Mouse (Mus musculus) layer of hippocampus, postnatal 25 days (tissue): Measurements from ENCODE around the gene Klhl5. TPM values are rescaled to one million over a fixed set of nuclear protein-coding genes. Genes with fewer than 3 reads are reported as not detected.

Source experiments
- DNase-seq, 2 experiments: peaks; one replicate each; pipeline ENCODE4 v3.0.0; 2022; ENCODE audit warnings: mixed read lengths in 2 of 2, low spot score in 1 of 2; ENCODE audit errors: extremely low spot score in 1 of 2
- total RNA-seq, 2 experiments: library from RNA; stranded (reverse); gene quantifications; 2 replicates each; pipeline ENCODE4 v1.2.3; 2021

Klhl5 gene
- total RNA-seq, 2 experiments from 2014 or later: 63.6 to 69.3 TPM

- DNase-seq: no peak
These were observed 74.4 kb downstream of the Klhl5 start for GRCm38 (mm10) chr5:65181794-65182169.

GRCm38 (mm10) chr5:65182268-65182667, 74.9 kb downstream of the Klhl5 start:
- no peak for DNase-seq

GRCm38 (mm10) chr5:65191601-65192000, 84.3 kb downstream of the Klhl5 start:
- no peak for DNase-seq

GRCm38 (mm10) chr5:65194441-65194840, 87.1 kb downstream of the Klhl5 start:
- DNase-seq: no peak

- DNase-seq: peak; percentile 90 to 96
These were observed 92.2 kb downstream of the Klhl5 start, which contains the start of gene Wdr19 for GRCm38 (mm10) chr5:65199346-65200128. Gene Wdr19, plus strand, starts transcription at chr5:65199696.

- no peak for DNase-seq
These were observed 97.4 kb downstream of the Klhl5 start for GRCm38 (mm10) chr5:65204726-65205125.

- peak in 1 of 2 experiments; percentile 44 for DNase-seq
These were observed 106.0 kb downstream of the Klhl5 start for GRCm38 (mm10) chr5:65213321-65213720.

Other genes with a start within 250 kb of the Klhl5 start
- gene Tlr1, start 174.0 kb upstream of the Klhl5 start, total RNA-seq: under 1 TPM; 0.26 to 0.32 TPM
- gene Tlr6, start 147.4 kb upstream of the Klhl5 start, total RNA-seq: 1 to 10 TPM in 1 of 2 experiments, under 1 TPM in 1; 0.39 to 1.1 TPM
- gene Fam114a1, start 137.5 kb upstream of the Klhl5 start, total RNA-seq: 1 to 10 TPM; 5.2 to 5.8 TPM
- gene Tmem156, start 15.4 kb upstream of the Klhl5 start, total RNA-seq: under 1 TPM; 0.40 to 0.69 TPM
- gene Wdr19, start 92.2 kb downstream of the Klhl5 start, total RNA-seq: 10 to 100 TPM; 17.8 to 23.4 TPM
- 10 to 100 TPM; 28.5 to 29.5 TPM for gene Rfc1, start 228.1 kb downstream of the Klhl5 start, total RNA-seq
- gene Klb, start 240.8 kb downstream of the Klhl5 start, total RNA-seq: under 1 TPM; 0.62 to 0.73 TPM